Mouse (Mus musculus): ENCODE measurements around the gene Dnm3.

- TF ChIP-seq POLR2A (IDR thresholded peaks at IDR 0.05; ENCODE audit: borderline replicate concordance, control insufficient read depth, low read depth, low read length) (no peak), CTCF (IDR thresholded peaks at IDR 0.05; ENCODE audit: control insufficient read depth, insufficient read depth, low read length) (no peak)
Observed at GRCm38 (mm10) chr1:162337170-162337569, 140.7 kb downstream of the Dnm3 start.
